Mouse (Mus musculus): ENCODE measurements at regions not wholly inside any gene's neighbourhood (a gene's known extent, or its start where the extent isn't known, plus 50 kb on each side); places are given as distances from the start of the nearest gene placed in this dataset.

GRCm38 (mm10) chr5:12222622-12223021, 160.6 kb upstream of the Sema3d start:
- no peak for DNase-seq (ENCODE audit: low spot score in 2 of 2)

GRCm38 (mm10) chr5:12233377-12234096, 149.6 kb upstream of the Sema3d start:
- DNase-seq (ENCODE audit: low spot score in 2 of 2) = no peak

DNA sequence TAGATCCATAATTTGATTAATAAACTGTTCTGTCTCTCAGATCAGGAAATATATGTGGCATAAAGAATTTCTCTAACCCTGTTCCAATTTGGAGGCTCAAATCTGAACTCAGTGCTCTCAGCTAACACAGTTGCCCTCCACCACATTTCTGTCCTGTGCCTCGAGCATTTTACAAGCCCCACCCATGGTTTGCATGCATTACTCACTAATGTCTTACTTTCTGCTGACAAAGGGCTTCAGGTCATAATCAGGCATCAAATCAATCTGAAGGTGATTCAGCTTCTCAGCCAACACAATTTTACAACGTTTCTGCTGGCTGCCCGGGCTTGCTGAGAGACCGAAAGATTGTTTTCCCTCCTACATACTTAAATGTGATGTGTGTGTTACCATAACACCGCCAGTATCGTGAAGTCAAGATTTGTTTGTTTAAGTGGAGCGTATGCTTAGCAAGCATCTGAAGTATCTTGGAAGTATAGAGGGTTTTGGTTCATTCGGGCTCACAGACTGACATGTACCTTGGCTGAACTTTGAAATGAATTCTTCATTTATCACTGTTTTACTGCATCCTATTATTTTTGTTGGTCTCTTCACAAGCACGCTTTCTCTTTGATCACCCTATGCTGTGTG, 139.9 kb upstream of the Sema3d start:
- no peak for DNase-seq (ENCODE audit: low spot score in 2 of 2)

GRCm38 (mm10) chr5:12293685-12294084, 89.5 kb upstream of the Sema3d start:
- DNase-seq (ENCODE audit: low spot score in 2 of 2) = no peak

DNA sequence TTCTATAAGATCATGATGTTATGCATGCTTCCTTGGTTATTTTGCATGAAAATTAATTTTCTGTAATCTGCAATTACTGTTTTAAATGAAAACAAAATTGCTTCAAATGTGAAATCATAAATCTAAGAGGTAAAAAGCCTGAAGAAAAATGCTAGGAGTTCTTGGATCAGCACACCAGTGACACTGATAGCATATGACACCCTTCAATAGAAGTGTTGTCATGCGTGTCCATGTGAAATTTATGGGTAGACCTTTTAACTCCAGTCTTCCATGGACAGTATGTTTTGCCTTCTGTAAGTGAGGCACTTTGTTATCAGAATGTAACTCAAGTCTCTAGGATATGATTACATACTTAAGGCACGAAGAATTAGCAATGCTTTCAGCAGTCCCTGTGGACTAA, 85.9 kb upstream of the Sema3d start:
- DNase-seq (ENCODE audit: low spot score in 2 of 2) = no peak

- no peak for DNase-seq (ENCODE audit: low spot score in 2 of 2)
These were observed 81.1 kb upstream of the Sema3d start for GRCm38 (mm10) chr5:12301833-12302808.

DNA sequence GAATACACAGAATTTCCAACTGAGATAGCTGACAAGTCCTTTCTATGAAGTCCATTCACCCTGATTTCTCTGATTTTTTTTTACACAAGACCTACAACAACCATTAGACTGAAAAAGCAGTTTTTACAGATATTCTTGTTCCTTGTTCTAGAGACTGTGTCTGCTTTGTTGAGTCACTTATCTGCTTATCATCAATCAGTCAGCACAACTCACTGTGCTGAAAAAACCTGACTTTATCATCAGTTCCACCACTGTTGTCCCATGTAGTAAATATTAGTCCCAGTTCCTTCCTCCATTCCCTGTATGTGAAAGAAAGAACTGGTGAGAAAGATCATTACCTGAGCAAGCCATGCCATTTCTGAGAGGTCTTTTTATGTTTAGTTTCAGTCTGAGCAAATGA, 73.8 kb upstream of the Sema3d start:
- no peak for DNase-seq (ENCODE audit: low spot score in 2 of 2)

DNA sequence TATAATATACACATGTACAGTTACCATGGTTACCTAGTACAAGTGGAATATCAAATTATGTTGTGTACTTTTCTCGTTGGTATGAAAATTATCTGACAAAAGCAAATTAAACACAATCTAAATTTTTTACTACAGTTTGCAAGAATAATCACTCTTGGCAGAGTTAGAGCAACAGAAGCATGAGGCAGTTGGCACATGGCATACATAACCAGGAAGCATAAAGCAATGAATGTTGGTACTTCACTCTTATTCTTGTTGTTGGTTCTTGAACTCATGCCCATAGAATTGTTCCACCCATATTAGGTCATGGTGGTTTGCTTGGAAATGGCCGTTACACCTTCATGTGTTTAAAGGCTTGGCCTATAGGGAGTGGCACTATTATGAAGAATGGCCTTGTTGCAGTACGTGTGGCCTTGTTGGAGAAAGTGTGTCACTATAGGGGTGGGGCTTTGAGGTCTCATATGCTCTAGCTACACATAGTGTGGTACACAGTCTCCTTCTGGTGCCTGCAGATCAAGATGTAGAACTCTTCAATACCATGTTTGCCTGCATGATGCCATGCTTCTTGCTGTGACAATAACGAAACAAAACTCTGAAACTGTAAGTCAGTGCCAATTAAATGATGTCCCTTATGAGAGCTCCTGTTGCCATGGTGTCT, 50.4 kb upstream of the Sema3d start:
- no peak for DNase-seq (ENCODE audit: low spot score in 2 of 2)
